Mouse (Mus musculus) spleen, embryonic (tissue): Measurements from ENCODE around the gene Ldlrad3.

ENCODE experiments used
- CTCF ChIA-PET: fragments of 350-600 bp; sonication (Branson Sonifier 250); formaldehyde crosslinking; loops from one replicate; lab custom pipeline; 2022; lab: Charles Lee

Ldlrad3 gene

GRCm38 (mm10) chr2:102185951-102186561, at the start of gene Ldlrad3:
Gene Ldlrad3 (minus strand): TSS chr2:102186385.
- CTCF ChIA-PET: interaction anchor here (0.6 to 0.7 kb wide), 2 partner anchors 19 to 68 kb away, joined by 3 to 5 read pairs; no protein-coding TSS in a partner anchor

GRCm38 (mm10) chr2:102231470-102231869, 45.3 kb upstream of the Ldlrad3 start:
- CTCF ChIA-PET: no interaction called here

- CTCF ChIA-PET: no interaction called here
Measured at GRCm38 (mm10) chr2:102229126-102229525, 42.9 kb upstream of the Ldlrad3 start.

- CTCF ChIA-PET: no interaction called here
Measured at GRCm38 (mm10) chr2:102228331-102228730, 42.1 kb upstream of the Ldlrad3 start.

- CTCF ChIA-PET: no interaction called here
Measured at GRCm38 (mm10) chr2:102227839-102228238, 41.7 kb upstream of the Ldlrad3 start.

- CTCF ChIA-PET: no interaction called here
Measured at GRCm38 (mm10) chr2:102226274-102226673, 40.1 kb upstream of the Ldlrad3 start.

GRCm38 (mm10) chr2:102223355-102224128, 37.4 kb upstream of the Ldlrad3 start:
- CTCF ChIA-PET: interaction anchor here (0.8 kb wide), 2 partner anchors 33 to 38 kb away, joined by 7 read pairs; no protein-coding TSS in a partner anchor

- CTCF ChIA-PET: interaction anchor here (0.8 kb wide), 2 partner anchors 32 to 38 kb away, joined by 7 read pairs; no protein-coding TSS in a partner anchor
Measured at GRCm38 (mm10) chr2:102222749-102223148, 36.6 kb upstream of the Ldlrad3 start.

- CTCF ChIA-PET: no interaction called here
Measured at GRCm38 (mm10) chr2:102216817-102217216, 30.6 kb upstream of the Ldlrad3 start.

- CTCF ChIA-PET: interaction anchor here (0.5 kb wide), 1 partner anchor 309 kb away, joined by 17 read pairs; no protein-coding TSS in a partner anchor
Measured at GRCm38 (mm10) chr2:102212096-102212495, 25.9 kb upstream of the Ldlrad3 start.

- CTCF ChIA-PET: no interaction called here
Measured at GRCm38 (mm10) chr2:102205672-102206399, 19.7 kb upstream of the Ldlrad3 start.

GRCm38 (mm10) chr2:102203478-102203877, 17.3 kb upstream of the Ldlrad3 start:
- CTCF ChIA-PET: interaction anchor here (0.7 kb wide), 1 partner anchor 15 kb away, joined by 24 read pairs; no protein-coding TSS in a partner anchor

GRCm38 (mm10) chr2:102202211-102202770, 16.1 kb upstream of the Ldlrad3 start:
- CTCF ChIA-PET: no interaction called here

GRCm38 (mm10) chr2:102201198-102201948, 15.2 kb upstream of the Ldlrad3 start:
- CTCF ChIA-PET: interaction anchor here (0.7 kb wide), 1 partner anchor 8 kb away, joined by 5 read pairs; no protein-coding TSS in a partner anchor

GRCm38 (mm10) chr2:102197332-102197731, 11.1 kb upstream of the Ldlrad3 start:
- CTCF ChIA-PET: no interaction called here

GRCm38 (mm10) chr2:102196709-102197108, 10.5 kb upstream of the Ldlrad3 start:
- CTCF ChIA-PET: no interaction called here

- CTCF ChIA-PET: no interaction called here
Measured at GRCm38 (mm10) chr2:102195494-102195893, 9.3 kb upstream of the Ldlrad3 start.

GRCm38 (mm10) chr2:102194247-102194646, 8.1 kb upstream of the Ldlrad3 start:
- CTCF ChIA-PET: no interaction called here

GRCm38 (mm10) chr2:102192943-102193820, 7.0 kb upstream of the Ldlrad3 start:
- CTCF ChIA-PET: no interaction called here

- CTCF ChIA-PET: no interaction called here
Measured at GRCm38 (mm10) chr2:102191736-102192135, 5.6 kb upstream of the Ldlrad3 start.
